Mouse (Mus musculus) kidney, embryonic 16.5 days (tissue): ENCODE data around the gene Rpl3. TPM values are rescaled to one million over a fixed set of nuclear protein-coding genes. Genes with fewer than 3 reads are reported as not detected.

ENCODE experiments used
- ATAC-seq: fragments of 200-750 bp; cut with Nextera tagmentation; 2 replicates; pipeline ENCODE4 v1.8.0; 2017; ENCODE audit warnings: moderate TSS enrichment; ENCODE audit not compliant: low FRiP score, low TSS enrichment
- H3K27ac ChIP-seq: fragments of 300-500 bp; sonication (generic); 2 replicates; pipeline ENCODE4 v1.5.1; 2014; ENCODE audit warnings: low read length
- H3K27me3 ChIP-seq: fragments of 300-500 bp; sonication (generic); 2 replicates; pipeline ENCODE4 v1.6.1; 2014; ENCODE audit warnings: low read length, control low read depth, mixed read lengths; ENCODE audit not compliant: insufficient read depth
- H3K36me3 ChIP-seq: fragments of 300-500 bp; sonication (generic); 2 replicates; pipeline ENCODE4 v1.6.1; 2014; ENCODE audit warnings: low read length, control low read depth, mixed read lengths; ENCODE audit not compliant: insufficient read depth
- H3K4me1 ChIP-seq: fragments of 300-500 bp; sonication (generic); 2 replicates; pipeline ENCODE4 v1.6.1; 2014; ENCODE audit warnings: low read length, control low read depth, mixed read lengths; ENCODE audit not compliant: insufficient read depth
- H3K4me2 ChIP-seq: fragments of 300-500 bp; sonication (generic); replicated peaks from 2 replicates; pipeline ENCODE4 v1.6.1; 2014; ENCODE audit warnings: low read depth, low read length
- H3K4me3 ChIP-seq: fragments of 300-500 bp; sonication (generic); 2 replicates; pipeline ENCODE4 v1.5.1; 2014; ENCODE audit warnings: mild to moderate bottlenecking, low read length
- H3K9ac ChIP-seq: fragments of 300-500 bp; sonication (generic); replicated peaks from 2 replicates; pipeline ENCODE4 v1.6.1; 2014; ENCODE audit warnings: low read length
- H3K9me3 ChIP-seq: fragments of 300-500 bp; sonication (generic); 2 replicates; pipeline ENCODE4 v1.6.1; 2016; ENCODE audit warnings: low read length, control low read depth
- WGBS: fragments of 180-500 bp; shearing (Covaris S2); extraction: QIAGEN DNeasy Blood & Tissue Kit; methylation state at CpG from one replicate; pipeline ENCODE4 v1.1.7; 2014; 5-methylcytosine and 5-hydroxymethylcytosine counted together
- polyA plus RNA-seq: library from polyadenylated mRNA; unstranded; fragments of >200 nt; fragmentation: Nextera tagmentation; extraction: Ambion mirVana; gene quantifications from 2 replicates; pipeline ENCODE4 v1.2.1, GENCODE M21; 2015

Gene Rpl3
- polyA plus RNA-seq, 1 experiment from 2014 or later = 1,131 TPM

GRCm38 (mm10) chr15:80051092-80051761, 40.4 kb downstream of the Rpl3 start:
- 63% methylated on average over 19 of the region's 19 CpGs for WGBS
- Histone ChIP-seq H3K27ac (peak overlapping the region; percentile 55; the same call in 1 of the 2 replicates), H3K27me3 (no peaks in the 10 kb centered on the region), H3K4me2 (no peak overlapping the region), H3K9ac (0 out of 2 replicates have a peak overlapping the region, but pooled peaks have one; percentile 6), H3K36me3 (no peaks in the 10 kb centered on the region), H3K9me3 (no peaks in the 10 kb centered on the region), H3K4me1 (peaks cover 5% of the 10 kb centered on the region; the same call in 1 of the 2 replicates), H3K4me3 (no peak overlapping the region)
- no peak for ATAC-seq

GRCm38 (mm10) chr15:80050093-80050492, 41.6 kb downstream of the Rpl3 start:
- Histone ChIP-seq H3K27me3 (no peaks in the 10 kb centered on the region), H3K36me3 (no peaks in the 10 kb centered on the region), H3K27ac (peak overlapping the region; percentile 64), H3K9ac (no peak overlapping the region), H3K4me2 (no peak overlapping the region), H3K4me3 (no peak overlapping the region), H3K4me1 (peaks cover 5% of the 10 kb centered on the region; the same call in 1 of the 2 replicates), H3K9me3 (peaks cover 5% of the 10 kb centered on the region; the same call in 1 of the 2 replicates)
- peak; percentile 62; the same call in 1 of the 2 replicates for ATAC-seq
- 31% methylated on average over 3 of the region's 4 CpGs for WGBS

GRCm38 (mm10) chr15:80047973-80048372, 43.7 kb downstream of the Rpl3 start:
- WGBS = 49% methylated on average over 5 of the region's 5 CpGs
- H3K9me3 ChIP-seq = peaks cover 5% of the 10 kb centered on the region; the same call in 1 of the 2 replicates

GRCm38 (mm10) chr15:80047242-80047641, 44.4 kb downstream of the Rpl3 start:
- H3K4me3 ChIP-seq = no peak overlapping the region
- H3K36me3 ChIP-seq = no peaks in the 10 kb centered on the region
- peaks cover 5% of the 10 kb centered on the region; the same call in 1 of the 2 replicates for H3K4me1 ChIP-seq
- H3K9ac ChIP-seq = no peak overlapping the region
- no peak overlapping the region for H3K4me2 ChIP-seq
- no peak for ATAC-seq
- H3K27ac ChIP-seq = no peak overlapping the region
- 55% methylated on average over 2 of the region's 2 CpGs for WGBS
- no peaks in the 10 kb centered on the region for H3K27me3 ChIP-seq
- peaks cover 5% of the 10 kb centered on the region; the same call in 1 of the 2 replicates for H3K9me3 ChIP-seq

More at GRCm38 (mm10) chr15:80047973-80048372, 43.7 kb downstream of the Rpl3 start:
- Histone ChIP-seq H3K27me3 (no peaks in the 10 kb centered on the region), H3K27ac (no peak overlapping the region), H3K4me2 (no peak overlapping the region), H3K9ac (no peak overlapping the region), H3K4me3 (no peak overlapping the region), H3K4me1 (peaks cover 5% of the 10 kb centered on the region; the same call in 1 of the 2 replicates), H3K36me3 (no peaks in the 10 kb centered on the region)
- no peak for ATAC-seq

DNA sequence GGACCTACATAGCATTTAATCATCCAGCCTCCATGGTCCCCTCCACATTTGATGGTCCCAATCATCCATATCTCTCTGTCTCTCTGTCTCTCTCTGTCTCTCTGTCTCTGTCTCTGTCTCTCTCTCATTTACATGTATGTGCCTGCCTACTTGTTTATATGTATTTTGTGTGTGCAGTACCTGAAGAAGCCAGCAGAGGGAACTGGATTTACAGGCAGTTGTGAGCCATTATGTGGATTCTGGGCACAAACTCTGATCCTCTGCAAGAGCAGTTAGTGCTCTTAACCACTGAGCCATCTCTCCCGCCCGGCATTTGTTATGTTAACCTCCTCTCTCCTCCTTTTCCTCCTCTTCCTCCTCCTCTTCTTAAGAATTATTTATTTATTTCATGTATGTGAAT, 45.9 kb downstream of the Rpl3 start:
- no peaks in the 10 kb centered on the region for H3K4me1 ChIP-seq
- H3K27ac ChIP-seq = no peak overlapping the region
- no peak overlapping the region for H3K9ac ChIP-seq
- H3K27me3 ChIP-seq = no peaks in the 10 kb centered on the region
- 98% methylated on average over 2 of the region's 2 CpGs for WGBS
- ATAC-seq = no peak
- no peak overlapping the region for H3K4me3 ChIP-seq
- no peak overlapping the region for H3K4me2 ChIP-seq
- H3K36me3 ChIP-seq = no peaks in the 10 kb centered on the region
- peaks cover 5% of the 10 kb centered on the region; the same call in 1 of the 2 replicates for H3K9me3 ChIP-seq

DNA sequence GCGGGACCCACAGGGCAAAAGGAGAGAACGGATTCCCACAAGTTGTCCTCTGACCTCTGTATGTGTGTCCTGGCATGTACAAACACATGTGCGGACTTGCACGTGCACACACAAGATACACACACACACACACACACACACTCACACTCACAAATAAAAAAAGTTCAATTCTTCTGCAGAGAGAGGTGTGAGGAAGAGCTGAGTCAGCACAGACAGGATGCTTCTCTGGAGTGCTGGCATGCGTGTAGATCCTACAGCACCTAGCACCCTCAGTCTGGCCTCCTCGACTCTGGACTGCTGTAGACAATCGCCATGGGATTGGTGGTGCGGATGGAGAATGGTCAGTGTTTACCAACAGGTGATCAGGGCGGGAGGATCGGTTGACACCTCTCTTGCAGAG, 47.4 kb downstream of the Rpl3 start:
- Histone ChIP-seq H3K4me2 (no peak overlapping the region), H3K36me3 (no peaks in the 10 kb centered on the region), H3K4me1 (no peaks in the 10 kb centered on the region), H3K4me3 (no peak overlapping the region), H3K27me3 (no peaks in the 10 kb centered on the region), H3K9ac (no peak overlapping the region), H3K27ac (no peak overlapping the region), H3K9me3 (peaks cover 5% of the 10 kb centered on the region; the same call in 1 of the 2 replicates)
- ATAC-seq = no peak
- WGBS = 83% methylated on average over 10 of the region's 10 CpGs

DNA sequence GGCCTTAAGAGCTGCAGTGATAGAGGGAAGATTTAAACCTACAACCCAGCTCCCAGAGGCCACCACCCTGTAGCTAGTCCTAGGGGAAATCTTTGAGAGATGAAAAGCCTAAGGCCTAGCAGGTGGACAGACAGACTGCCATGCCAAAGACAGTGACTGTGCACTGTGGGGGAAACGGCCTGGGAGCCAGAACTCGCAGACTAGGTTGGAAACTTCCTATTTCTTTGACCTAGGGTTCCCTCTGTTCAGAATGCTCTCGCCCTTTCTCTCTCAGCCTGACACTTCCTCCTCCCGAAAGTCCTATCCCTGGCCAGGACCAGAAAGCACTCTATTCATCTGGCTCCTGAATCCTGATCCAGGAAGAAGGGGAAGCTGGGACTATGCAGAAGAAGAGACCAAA, 49.5 kb downstream of the Rpl3 start:
- Histone ChIP-seq H3K9me3 (peaks cover 5% of the 10 kb centered on the region; the same call in 1 of the 2 replicates), H3K4me2 (no peak overlapping the region), H3K9ac (no peak overlapping the region), H3K36me3 (no peaks in the 10 kb centered on the region), H3K27me3 (no peaks in the 10 kb centered on the region), H3K27ac (no peak overlapping the region), H3K4me1 (no peaks in the 10 kb centered on the region), H3K4me3 (no peak overlapping the region)
- ATAC-seq = no peak
- WGBS = 76% methylated on average over 4 of the region's 4 CpGs

DNA sequence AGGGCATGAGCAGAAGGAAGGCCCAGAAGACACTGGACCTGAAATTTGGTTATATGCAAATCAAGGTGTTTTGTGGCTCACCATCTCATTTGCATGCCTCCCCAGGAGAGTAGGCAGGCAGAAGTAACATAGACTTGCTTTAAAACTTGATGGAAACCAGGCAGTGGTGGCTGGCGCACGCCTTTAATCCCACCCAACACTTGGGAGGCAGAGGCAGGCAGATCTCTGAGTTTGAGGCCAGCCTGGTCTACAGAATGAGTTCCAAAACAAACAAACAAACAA, 53.6 kb downstream of the Rpl3 start:
- Histone ChIP-seq H3K27ac (no peak overlapping the region), H3K4me1 (no peaks in the 10 kb centered on the region), H3K4me3 (no peak overlapping the region), H3K9ac (no peak overlapping the region), H3K27me3 (no peaks in the 10 kb centered on the region), H3K9me3 (no peaks in the 10 kb centered on the region), H3K36me3 (no peaks in the 10 kb centered on the region), H3K4me2 (no peak overlapping the region)
- WGBS = 95% methylated on average over 2 of the region's 2 CpGs
- ATAC-seq = no peak

DNA sequence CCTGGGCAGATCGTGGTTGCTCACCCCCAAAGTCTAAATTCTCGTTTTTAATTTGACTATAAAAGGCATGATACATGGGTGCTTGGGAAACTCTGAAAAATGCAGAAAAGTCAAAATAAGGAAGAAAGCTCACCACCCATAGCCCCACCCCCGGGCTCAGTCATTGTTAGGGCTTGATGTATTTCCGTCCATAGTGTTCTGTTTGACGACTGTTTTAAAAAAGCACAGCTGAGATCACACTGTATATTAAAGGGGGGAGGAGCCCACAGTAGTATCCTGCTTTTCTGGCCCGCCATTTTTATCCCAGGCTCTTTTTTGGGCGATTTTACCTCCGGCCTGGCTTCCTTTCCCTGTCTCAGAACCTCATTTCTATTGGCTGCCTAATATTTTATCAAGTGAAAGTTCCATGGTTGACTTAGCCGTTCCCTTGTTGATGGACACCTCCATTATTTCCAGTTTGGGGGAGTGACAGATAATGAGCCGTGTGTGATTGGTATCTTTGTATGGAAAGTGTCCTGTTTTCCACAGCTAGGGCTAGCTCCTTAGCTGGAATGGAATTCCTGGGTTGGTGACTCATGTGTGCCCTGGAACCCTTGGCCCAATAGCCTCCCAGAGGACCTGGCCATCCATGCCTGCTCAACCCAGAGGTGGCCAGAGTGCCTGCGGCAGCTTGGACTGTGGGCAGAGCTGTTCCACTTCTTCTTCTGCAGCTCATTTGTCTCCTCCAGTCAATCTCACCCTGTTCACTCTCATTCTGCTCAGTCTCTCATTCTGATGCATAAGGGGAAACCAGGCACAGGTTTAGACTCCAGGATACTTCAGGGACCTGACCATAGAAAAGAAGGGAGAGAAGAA, 54.2 kb downstream of the Rpl3 start:
- H3K27ac ChIP-seq = no peak overlapping the region
- no peak for ATAC-seq
- no peak overlapping the region for H3K4me2 ChIP-seq
- no peaks in the 10 kb centered on the region for H3K27me3 ChIP-seq
- H3K36me3 ChIP-seq = no peaks in the 10 kb centered on the region
- H3K9me3 ChIP-seq = no peaks in the 10 kb centered on the region
- 70% methylated on average over 11 of the region's 11 CpGs for WGBS
- no peak overlapping the region for H3K4me3 ChIP-seq
- no peaks in the 10 kb centered on the region for H3K4me1 ChIP-seq
- no peak overlapping the region for H3K9ac ChIP-seq
